Comparison of ENCODE assay signal across 14 mouse cellular contexts in the genomic region with DNA sequence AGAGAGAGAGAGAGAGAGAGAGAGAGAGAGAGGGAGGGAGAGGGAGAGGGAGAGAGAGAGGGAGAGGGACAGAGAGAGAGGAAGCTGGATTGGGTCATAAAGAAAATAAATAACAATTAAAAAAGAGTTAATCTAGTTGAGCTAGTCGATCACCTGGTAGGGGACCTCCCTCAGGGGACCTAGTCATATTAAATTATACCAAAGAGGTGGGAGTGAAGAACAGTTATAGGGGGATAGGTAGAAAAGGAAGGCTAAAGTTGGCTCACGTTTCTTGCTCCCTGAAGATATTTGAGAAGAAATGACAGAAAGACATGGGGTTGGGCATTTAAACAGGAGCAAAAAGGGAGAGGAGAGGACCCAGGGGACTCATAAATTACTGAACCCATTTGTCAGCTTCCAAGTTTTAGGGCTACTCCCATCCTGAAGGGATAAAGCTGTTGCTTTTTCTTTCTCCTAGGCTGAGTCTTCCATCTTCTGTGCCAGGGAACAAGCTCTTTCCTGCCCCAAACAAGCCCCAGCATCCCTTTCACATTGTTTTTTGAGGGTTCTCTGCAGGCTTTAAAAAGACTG.
"Had no signal": no experiment of that assay in that cellular context is flagged by ENCODE, and none has a peak within 500 bp of the region (broad histone marks: within the 10 kb centered on the region; RNA-seq: fewer than 3 reads in every experiment).

No protein-coding gene starts in this region.

- H3K4me2 ChIP-seq: intestine, embryonic 15.5 days; limb, embryonic 13.5 days; liver, embryonic 11.5 days; liver, embryonic 15.5 days; midbrain, embryonic 15.5 days had no signal

- ATAC-seq: intestine, embryonic 15.5 days; lung, postnatal 0 days; midbrain, embryonic 15.5 days had no signal

- H3K27me3 ChIP-seq: intestine, embryonic 15.5 days; limb, embryonic 13.5 days; liver, embryonic 15.5 days; midbrain, embryonic 15.5 days had no signal

- H3K4me3 ChIP-seq: intestine, embryonic 15.5 days; layer of hippocampus, adult 2 months; limb, embryonic 13.5 days; liver, embryonic 15.5 days; midbrain, embryonic 10.5 days; midbrain, embryonic 15.5 days had no signal

- H3K36me3 ChIP-seq: intestine, embryonic 15.5 days; limb, embryonic 13.5 days; liver, embryonic 15.5 days; midbrain, embryonic 10.5 days; midbrain, embryonic 15.5 days had no signal

- H3K4me1 ChIP-seq: intestine, embryonic 15.5 days; limb, embryonic 13.5 days; liver, embryonic 15.5 days; midbrain, embryonic 15.5 days had no signal

- H3K9me3 ChIP-seq: intestine, embryonic 15.5 days; limb, embryonic 13.5 days; liver, embryonic 15.5 days; midbrain, embryonic 10.5 days; midbrain, embryonic 15.5 days had no signal

- DNase-seq: kidney, adult 18-20 months; kidney, postnatal 4 days; lung, adult 2 months; lung, postnatal 36 days; thymus, postnatal 4 days had no signal

- H3K9ac ChIP-seq: intestine, embryonic 15.5 days; limb, embryonic 13.5 days; liver, embryonic 15.5 days; midbrain, embryonic 15.5 days had no signal

- H3K27ac ChIP-seq: intestine, embryonic 15.5 days; layer of hippocampus, adult 2 months; limb, embryonic 13.5 days; liver, embryonic 15.5 days; midbrain, embryonic 15.5 days; stomach, postnatal 0 days had no signal
